Mouse (Mus musculus): ENCODE data around the gene Celf2. TPM values are rescaled to one million over a fixed set of nuclear protein-coding genes. Genes with fewer than 3 reads are reported as not detected.
A peak's percentile ranks its signal among the peaks of the same experiment; 100 is the strongest.

Celf2 gene
- polyA plus RNA-seq, 1 experiment from 2014 or later = 97.4 TPM

DNA sequence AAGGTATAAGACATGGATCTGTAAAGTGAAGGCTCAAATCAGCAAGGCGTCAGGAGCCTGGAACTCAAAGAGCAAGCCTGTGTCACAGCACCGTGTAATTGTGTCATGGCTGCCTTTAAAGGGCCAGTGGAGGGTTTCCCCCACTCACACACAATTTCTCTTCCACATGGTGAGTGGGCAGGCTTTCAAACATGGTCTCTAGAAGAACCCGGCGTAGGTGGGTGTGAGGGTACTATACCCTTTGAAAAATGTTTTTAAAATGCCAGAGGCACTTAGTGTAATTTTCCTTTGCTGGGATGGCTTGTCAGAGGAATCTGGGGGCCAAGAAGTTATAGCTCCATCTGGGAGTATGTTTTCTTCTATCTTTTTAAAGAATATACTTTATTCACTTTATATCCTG, 594.0 kb downstream of the Celf2 start:
- ATAC-seq (ENCODE audit: borderline replicate concordance, extremely low read depth, low FRiP score, low TSS enrichment) = no peak
- peaks cover 3% of the 10 kb centered on the region; the same call in 1 of the 2 replicates for H3K4me1 ChIP-seq
- no peaks in the 10 kb centered on the region for H3K36me3 ChIP-seq
- no peak overlapping the region for H3K9ac ChIP-seq
- no peak overlapping the region for H3K4me2 ChIP-seq
- 76% methylated on average over 4 of the region's 4 CpGs for WGBS
- H3K27me3 ChIP-seq = no peaks in the 10 kb centered on the region
- no peaks in the 10 kb centered on the region for H3K9me3 ChIP-seq
- no peak overlapping the region for H3K4me3 ChIP-seq
- no peak overlapping the region for H3K27ac ChIP-seq

DNA sequence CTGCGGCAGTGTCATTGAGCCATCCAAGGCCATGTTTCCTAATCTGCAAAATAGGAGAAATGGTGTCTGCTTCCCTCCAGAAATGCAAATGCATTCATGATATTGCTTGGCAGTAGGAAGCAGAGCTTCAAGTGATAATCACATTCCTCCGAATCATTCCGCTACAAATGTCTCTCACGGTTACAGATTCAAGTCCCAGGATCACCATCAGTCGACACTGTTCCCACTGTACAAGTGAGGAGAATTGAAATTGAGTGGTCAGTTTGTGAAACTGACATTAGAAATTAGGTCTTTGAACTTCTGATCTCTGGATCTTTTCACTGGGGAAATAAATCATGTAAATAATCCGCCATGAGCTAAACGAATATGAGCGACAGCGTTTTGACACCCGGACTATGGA, 596.0 kb downstream of the Celf2 start:
- Histone ChIP-seq H3K4me3 (no peak overlapping the region), H3K4me2 (no peak overlapping the region), H3K27ac (no peak overlapping the region), H3K4me1 (peaks cover 3% of the 10 kb centered on the region; the same call in 1 of the 2 replicates), H3K27me3 (no peaks in the 10 kb centered on the region), H3K36me3 (no peaks in the 10 kb centered on the region), H3K9ac (no peak overlapping the region), H3K9me3 (no peaks in the 10 kb centered on the region)
- ATAC-seq (ENCODE audit: borderline replicate concordance, extremely low read depth, low FRiP score, low TSS enrichment) = no peak
- WGBS = 87% methylated on average over 10 of the region's 10 CpGs

DNA sequence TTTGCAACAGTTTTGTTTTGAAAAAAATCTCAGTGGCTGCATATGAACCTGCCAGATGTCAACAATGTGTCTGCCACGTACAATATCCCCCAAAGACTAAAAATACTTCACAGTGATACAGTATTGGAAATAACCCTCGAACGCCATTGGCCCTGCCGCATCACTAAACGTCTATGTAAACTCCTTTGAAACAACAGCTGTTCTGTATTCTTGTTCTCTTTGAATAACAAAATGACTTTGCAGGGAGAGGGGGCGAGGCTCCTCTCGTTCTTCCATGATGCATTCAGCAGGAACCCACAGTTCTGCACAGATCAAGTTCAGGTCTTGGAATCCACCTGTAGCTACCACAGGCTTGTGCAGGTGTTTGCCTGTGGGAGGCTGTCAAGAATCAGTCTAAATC, 597.4 kb downstream of the Celf2 start:
- Histone ChIP-seq H3K36me3 (no peaks in the 10 kb centered on the region), H3K9ac (no peak overlapping the region), H3K4me2 (no peak overlapping the region), H3K4me3 (no peak overlapping the region), H3K4me1 (peaks cover 5% of the 10 kb centered on the region; the same call in 1 of the 2 replicates), H3K9me3 (no peaks in the 10 kb centered on the region), H3K27ac (no peak overlapping the region), H3K27me3 (no peaks in the 10 kb centered on the region)
- no peak for ATAC-seq (ENCODE audit: borderline replicate concordance, extremely low read depth, low FRiP score, low TSS enrichment)
- WGBS = 52% methylated on average over 7 of the region's 7 CpGs

- no peak overlapping the region for H3K9ac ChIP-seq
- no peaks in the 10 kb centered on the region for H3K36me3 ChIP-seq
- WGBS = 43% methylated on average over 7 of the region's 7 CpGs
- no peak overlapping the region for H3K4me3 ChIP-seq
- H3K27ac ChIP-seq = 0 out of 2 replicates have a peak overlapping the region, but pooled peaks have one; percentile 7
- H3K9me3 ChIP-seq = no peaks in the 10 kb centered on the region
- ATAC-seq (ENCODE audit: borderline replicate concordance, extremely low read depth, low FRiP score, low TSS enrichment) = peak; percentile 63; the same call in 1 of the 2 replicates
- peaks cover 9% of the 10 kb centered on the region; the same call in 1 of the 2 replicates for H3K4me1 ChIP-seq
- H3K4me2 ChIP-seq = no peak overlapping the region
- no peaks in the 10 kb centered on the region for H3K27me3 ChIP-seq
Observed at GRCm38 (mm10) chr2:6909921-6910320, 599.4 kb downstream of the Celf2 start.

- no peaks in the 10 kb centered on the region for H3K27me3 ChIP-seq
- no peak overlapping the region for H3K27ac ChIP-seq
- ATAC-seq (ENCODE audit: borderline replicate concordance, extremely low read depth, low FRiP score, low TSS enrichment) = no peak
- 67% methylated on average over 3 of the region's 3 CpGs for WGBS
- peaks cover 8% of the 10 kb centered on the region; the same call in 1 of the 2 replicates for H3K4me1 ChIP-seq
- H3K4me3 ChIP-seq = no peak overlapping the region
- no peaks in the 10 kb centered on the region for H3K9me3 ChIP-seq
- no peaks in the 10 kb centered on the region for H3K36me3 ChIP-seq
- no peak overlapping the region for H3K4me2 ChIP-seq
- no peak overlapping the region for H3K9ac ChIP-seq
Observed at GRCm38 (mm10) chr2:6904411-6904810, 605.0 kb downstream of the Celf2 start.

DNA sequence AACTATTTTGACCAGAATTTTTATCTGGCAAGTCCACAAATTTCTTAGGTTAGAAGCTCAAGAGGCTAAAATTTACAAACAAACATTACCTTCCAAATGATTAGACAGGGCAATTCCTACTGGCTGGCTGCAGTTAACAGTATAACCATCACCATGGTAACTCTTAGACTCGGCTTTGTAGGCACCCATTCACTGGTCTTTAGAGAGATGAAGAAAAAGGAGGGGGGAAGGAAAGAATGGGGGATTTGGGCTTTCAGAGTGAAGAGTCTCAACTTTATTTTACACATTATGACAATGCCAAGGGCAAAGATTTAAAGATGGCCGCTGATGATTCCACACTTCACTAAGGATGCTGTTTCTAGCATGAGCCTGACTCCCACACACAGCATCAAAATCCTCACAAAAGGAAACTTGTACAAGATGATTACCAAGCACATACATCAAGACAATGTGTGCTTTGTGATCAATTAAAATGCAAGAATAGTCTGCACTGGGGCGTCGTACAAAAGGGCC, 606.1 kb downstream of the Celf2 start:
- Histone ChIP-seq H3K27ac (no peak overlapping the region), H3K4me3 (no peak overlapping the region), H3K9me3 (no peaks in the 10 kb centered on the region), H3K4me2 (no peak overlapping the region), H3K36me3 (no peaks in the 10 kb centered on the region), H3K4me1 (peaks cover 8% of the 10 kb centered on the region; the same call in 1 of the 2 replicates), H3K9ac (no peak overlapping the region), H3K27me3 (no peaks in the 10 kb centered on the region)
- ATAC-seq (ENCODE audit: borderline replicate concordance, extremely low read depth, low FRiP score, low TSS enrichment) = no peak
- 82% methylated on average over 4 of the region's 4 CpGs for WGBS

DNA sequence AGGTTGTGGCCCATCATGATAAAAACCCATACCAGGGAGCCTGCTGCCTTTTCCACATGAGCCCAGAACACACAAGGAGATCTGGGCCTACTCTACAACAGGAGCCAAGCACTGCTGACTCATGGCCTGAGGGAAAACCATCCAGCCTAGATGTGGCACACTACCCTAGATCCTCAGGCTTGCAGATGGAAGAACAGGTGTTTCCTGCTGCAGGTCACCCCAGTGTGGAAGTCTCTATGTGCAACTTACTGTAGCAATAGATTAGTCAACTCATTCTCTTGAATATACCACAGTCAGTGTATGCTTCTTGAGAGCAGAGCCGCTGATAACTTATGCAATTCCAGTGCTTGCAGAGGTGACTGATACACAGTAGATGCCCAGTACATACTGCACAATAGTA, 612.5 kb downstream of the Celf2 start:
- H3K9me3 ChIP-seq = no peaks in the 10 kb centered on the region
- H3K4me3 ChIP-seq = no peak overlapping the region
- H3K36me3 ChIP-seq = no peaks in the 10 kb centered on the region
- 87% methylated on average over 1 of the region's 1 CpGs for WGBS
- no peak overlapping the region for H3K4me2 ChIP-seq
- H3K27ac ChIP-seq = no peak overlapping the region
- no peak overlapping the region for H3K9ac ChIP-seq
- H3K27me3 ChIP-seq = no peaks in the 10 kb centered on the region
- 0 out of 2 replicates have a peak, but pooled peaks cover 4% of the 10 kb centered on the region for H3K4me1 ChIP-seq
- ATAC-seq (ENCODE audit: borderline replicate concordance, extremely low read depth, low FRiP score, low TSS enrichment) = no peak

DNA sequence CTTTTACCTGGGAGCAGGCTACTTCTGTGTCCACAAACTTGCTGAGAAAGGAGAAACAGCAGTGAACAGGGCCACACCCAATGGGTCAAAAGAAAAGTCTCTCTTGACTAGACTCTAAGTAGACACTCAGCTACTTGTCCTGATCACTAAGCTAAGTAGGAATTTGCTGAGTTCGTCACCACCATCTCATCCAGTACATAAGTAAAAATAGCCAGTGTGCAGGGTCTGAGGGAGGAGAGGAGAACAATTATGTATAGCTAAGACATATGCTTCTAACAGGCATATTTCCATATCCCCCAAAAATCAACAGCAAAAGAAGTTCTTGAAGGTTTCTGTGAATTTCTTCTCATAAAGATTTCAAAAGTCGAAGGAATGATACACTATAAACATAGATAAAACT, 615.8 kb downstream of the Celf2 start:
- no peak overlapping the region for H3K9ac ChIP-seq
- H3K27me3 ChIP-seq = no peaks in the 10 kb centered on the region
- H3K4me3 ChIP-seq = no peak overlapping the region
- ATAC-seq (ENCODE audit: borderline replicate concordance, extremely low read depth, low FRiP score, low TSS enrichment) = no peak
- no peak overlapping the region for H3K27ac ChIP-seq
- WGBS = 62% methylated on average over 2 of the region's 2 CpGs
- H3K9me3 ChIP-seq = no peaks in the 10 kb centered on the region
- no peak overlapping the region for H3K4me2 ChIP-seq
- H3K36me3 ChIP-seq = no peaks in the 10 kb centered on the region
- 0 out of 2 replicates have a peak, but pooled peaks cover 4% of the 10 kb centered on the region for H3K4me1 ChIP-seq

DNA sequence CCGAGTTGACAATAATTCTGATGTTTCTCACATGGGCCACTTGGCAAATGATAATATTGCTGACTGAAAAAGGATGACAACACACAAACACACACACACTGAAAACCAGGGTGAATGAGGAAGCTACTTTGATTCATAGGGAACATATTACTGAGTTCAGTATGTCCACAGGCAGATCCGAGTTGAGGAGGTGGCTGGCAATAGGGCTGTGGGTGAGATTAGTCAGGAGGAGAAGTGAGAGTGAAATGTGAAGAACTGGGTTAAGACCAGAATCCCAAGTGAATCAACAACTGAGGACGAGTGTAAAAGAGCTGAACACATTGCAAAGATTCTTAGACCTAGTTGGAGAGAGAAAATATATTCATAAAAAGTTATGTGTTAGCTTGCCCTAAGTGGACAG, 616.3 kb downstream of the Celf2 start:
- no peaks in the 10 kb centered on the region for H3K27me3 ChIP-seq
- 69% methylated on average over 3 of the region's 3 CpGs for WGBS
- no peak overlapping the region for H3K9ac ChIP-seq
- H3K4me2 ChIP-seq = no peak overlapping the region
- no peak overlapping the region for H3K4me3 ChIP-seq
- H3K36me3 ChIP-seq = no peaks in the 10 kb centered on the region
- H3K27ac ChIP-seq = no peak overlapping the region
- ATAC-seq (ENCODE audit: borderline replicate concordance, extremely low read depth, low FRiP score, low TSS enrichment) = no peak
- H3K4me1 ChIP-seq = 0 out of 2 replicates have a peak, but pooled peaks cover 4% of the 10 kb centered on the region
- no peaks in the 10 kb centered on the region for H3K9me3 ChIP-seq

GRCm38 (mm10) chr2:6884796-6885711, 624.3 kb downstream of the Celf2 start:
- Histone ChIP-seq H3K4me3 (no peak overlapping the region), H3K36me3 (no peaks in the 10 kb centered on the region), H3K4me2 (no peak overlapping the region), H3K9ac (no peak overlapping the region), H3K27me3 (no peaks in the 10 kb centered on the region), H3K27ac (no peak overlapping the region), H3K4me1 (no peaks in the 10 kb centered on the region), H3K9me3 (no peaks in the 10 kb centered on the region)
- no peak for ATAC-seq (ENCODE audit: borderline replicate concordance, extremely low read depth, low FRiP score, low TSS enrichment)
- WGBS = 67% methylated on average over 8 of the region's 8 CpGs

DNA sequence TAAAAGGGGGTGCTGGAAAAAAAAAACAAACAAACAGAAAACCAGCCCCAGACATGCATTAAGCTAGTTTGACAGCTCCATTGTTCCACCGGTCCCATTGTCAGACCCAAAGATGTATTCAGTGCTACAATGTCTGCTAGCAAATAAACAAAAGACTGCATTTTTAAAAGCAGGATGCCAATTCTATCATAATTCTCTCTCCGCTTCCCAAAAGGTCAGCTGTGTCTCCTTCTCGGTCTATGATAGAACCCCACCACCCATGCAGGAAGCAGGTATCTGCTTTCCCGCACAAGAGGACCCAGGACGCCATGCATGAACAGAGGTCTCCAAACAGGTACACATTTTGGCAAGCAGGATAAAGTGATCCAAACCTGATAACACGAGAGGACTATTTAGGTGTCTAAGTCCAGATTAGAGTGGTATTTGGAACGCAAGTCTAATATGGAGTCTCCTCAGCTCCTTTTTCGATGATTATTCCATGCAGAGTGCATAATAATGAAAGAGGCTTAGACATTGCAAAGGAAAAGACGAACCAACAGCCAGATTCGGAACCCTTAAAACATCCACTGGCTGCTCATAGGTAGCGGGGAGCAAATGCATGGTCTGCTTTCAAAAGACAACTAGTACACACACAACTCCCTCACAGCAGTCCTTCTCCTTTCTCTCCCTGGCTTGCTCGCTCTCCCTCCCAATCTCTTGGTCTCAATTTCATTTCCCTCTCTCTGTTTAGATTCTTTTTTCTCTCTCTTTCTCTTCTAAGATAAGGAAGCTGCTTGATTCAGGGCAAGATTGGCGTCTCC, 625.2 kb downstream of the Celf2 start:
- Histone ChIP-seq H3K27me3 (no peaks in the 10 kb centered on the region), H3K4me3 (no peak overlapping the region), H3K27ac (no peak overlapping the region), H3K36me3 (no peaks in the 10 kb centered on the region), H3K4me2 (no peak overlapping the region), H3K9me3 (no peaks in the 10 kb centered on the region), H3K4me1 (no peaks in the 10 kb centered on the region), H3K9ac (no peak overlapping the region)
- 72% methylated on average over 13 of the region's 13 CpGs for WGBS
- ATAC-seq (ENCODE audit: borderline replicate concordance, extremely low read depth, low FRiP score, low TSS enrichment) = no peak
